Mouse (Mus musculus) thymus, postnatal 10 days (tissue): Measurements from ENCODE around the gene Gm9.
"Not testable (repeated sequence)": the region's sequence is repeated elsewhere in the genome, so short reads cannot be mapped to it uniquely, and the experiment has no call there.

Experiments used
- DNase-seq, 2 experiments: peaks; one replicate each; pipeline ENCODE4 v3.0.0; 2021; ENCODE audit warnings: low spot score in 2 of 2

Gene Gm9

GRCm38 (mm10) chrX:37210941-37211340, at the start of gene Gm9:
Gene Gm9, minus strand, starts transcription at chrX:37211041.
- no peak for DNase-seq

GRCm38 (mm10) chrX:37249619-37250018, 38.8 kb upstream of the Gm9 start, which contains the start of gene Rhox3a:
Gene Rhox3a, plus strand, starts transcription at chrX:37249919.
- not testable (repeated sequence) for DNase-seq

DNA sequence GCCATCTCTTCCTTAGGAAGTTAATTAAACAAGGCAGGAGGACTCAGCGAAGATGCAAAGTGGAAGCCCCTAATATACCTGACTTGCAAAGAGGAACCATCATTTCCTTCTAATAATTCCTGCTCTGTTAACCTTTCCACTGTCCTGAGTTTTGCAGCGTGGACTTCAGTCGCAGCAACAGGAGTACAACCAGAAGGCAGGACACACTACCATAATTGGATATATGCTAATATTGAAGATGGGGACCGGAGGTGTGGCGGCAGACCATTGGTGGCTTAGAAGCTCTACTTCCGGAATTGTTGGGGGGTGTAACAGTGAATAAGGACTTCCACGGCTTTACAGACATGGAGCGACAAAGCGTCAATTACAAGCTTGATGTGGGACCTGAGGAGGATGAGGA, 33.8 kb upstream of the Gm9 start, which contains the start of gene Rhox2a:
Gene Rhox2a, plus strand, starts transcription at position 301 of the 400 bp plus-strand sequence.
- not testable (repeated sequence) for DNase-seq

- not testable (repeated sequence) for DNase-seq
Measured at GRCm38 (mm10) chrX:37222158-37222557, 11.3 kb upstream of the Gm9 start, which contains the start of gene Rhox1. Gene Rhox1, minus strand, starts transcription at chrX:37222258.

DNA sequence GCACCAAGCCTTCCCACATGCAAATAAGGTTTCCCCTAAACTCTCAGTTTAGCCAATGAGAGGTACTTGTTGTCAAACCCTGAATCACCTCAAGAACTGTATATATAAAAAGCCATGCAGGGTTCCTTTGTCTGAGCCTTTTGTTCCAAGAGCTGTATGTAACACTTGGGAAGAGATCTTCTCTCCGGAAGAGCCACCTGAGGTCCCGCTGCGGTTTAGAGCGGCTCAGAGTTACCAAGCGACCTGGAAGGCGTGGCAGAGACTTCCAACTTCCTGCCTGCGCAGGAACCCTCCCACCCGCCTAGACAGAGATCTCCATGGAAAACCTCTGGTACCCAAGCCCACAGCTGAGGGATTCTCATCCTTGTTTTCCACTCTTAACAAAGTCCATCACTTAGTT, 12.2 kb downstream of the Gm9 start:
- no peak for DNase-seq

GRCm38 (mm10) chrX:37191744-37192379, 19.0 kb downstream of the Gm9 start:
- no peak for DNase-seq

- DNase-seq = peak; percentile 73 to 74
Measured at GRCm38 (mm10) chrX:37191105-37191743, 19.6 kb downstream of the Gm9 start, which contains the start of the genes Ndufa1 and Rnf113a1. Gene Ndufa1, minus strand, starts transcription at chrX:37191163. Gene Rnf113a1, plus strand, starts transcription at chrX:37191245.

DNA sequence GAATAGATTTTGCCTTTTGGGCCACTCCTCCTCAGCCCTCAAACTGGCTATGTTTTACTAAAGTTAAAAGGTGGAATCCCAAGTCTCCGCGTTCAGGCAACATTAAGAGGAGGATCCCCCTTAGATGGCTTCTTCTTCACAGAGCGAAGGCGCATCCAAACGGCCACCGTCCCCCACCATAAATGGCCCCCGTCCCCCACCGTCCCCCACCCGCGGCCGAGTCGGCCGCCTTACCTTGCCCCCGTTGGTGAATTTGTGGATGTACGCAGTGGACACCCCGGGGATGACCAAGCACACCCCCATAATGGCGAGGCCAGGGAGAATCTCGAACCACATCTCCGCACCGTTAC, 20.1 kb downstream of the Gm9 start:
- no peak for DNase-seq

DNA sequence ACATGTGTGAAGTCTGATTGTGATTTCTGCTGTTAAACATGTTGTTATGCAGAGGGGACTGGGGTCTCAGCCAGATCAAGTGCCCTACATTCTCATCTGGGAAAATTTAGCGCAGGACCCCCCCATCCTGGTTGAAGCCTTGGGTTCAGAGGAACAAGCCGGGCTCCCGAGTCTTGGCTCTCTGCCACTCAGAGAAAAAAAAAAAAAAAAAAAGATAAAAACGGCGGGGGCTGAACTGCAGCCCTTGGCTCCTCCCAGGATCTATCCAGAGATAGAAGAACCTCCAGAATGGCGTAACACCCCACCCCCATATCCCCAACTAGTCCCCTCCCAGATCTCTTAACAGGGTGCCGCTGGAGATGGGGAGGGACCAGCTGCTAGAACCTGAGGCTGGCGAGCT, 26.4 kb downstream of the Gm9 start:
- DNase-seq = not testable (repeated sequence)

GRCm38 (mm10) chrX:37168742-37169141, 42.1 kb downstream of the Gm9 start, which contains the start of gene Akap14:
Gene Akap14, minus strand, starts transcription at chrX:37168842.
- DNase-seq = no peak

DNA sequence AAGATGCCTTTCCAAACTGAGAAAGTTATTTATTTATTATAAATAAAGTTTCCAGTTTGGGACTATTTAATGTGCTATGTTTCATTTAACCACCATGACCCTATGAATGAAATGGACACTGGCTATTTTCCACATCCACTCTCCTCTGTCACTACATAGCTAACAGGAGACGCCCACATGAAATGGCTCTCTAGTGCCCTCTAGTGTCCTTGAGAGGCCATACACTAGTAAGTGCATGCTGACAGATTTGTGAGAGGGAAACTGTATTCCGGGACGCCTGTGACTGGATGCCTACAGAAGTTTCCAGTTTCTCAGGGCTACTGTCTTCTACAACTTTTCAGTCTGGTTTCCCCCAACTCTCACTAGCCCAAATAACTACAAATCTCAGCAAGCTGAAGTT, 43.8 kb downstream of the Gm9 start:
- peak in 1 of 2 experiments; percentile 14 for DNase-seq

DNA sequence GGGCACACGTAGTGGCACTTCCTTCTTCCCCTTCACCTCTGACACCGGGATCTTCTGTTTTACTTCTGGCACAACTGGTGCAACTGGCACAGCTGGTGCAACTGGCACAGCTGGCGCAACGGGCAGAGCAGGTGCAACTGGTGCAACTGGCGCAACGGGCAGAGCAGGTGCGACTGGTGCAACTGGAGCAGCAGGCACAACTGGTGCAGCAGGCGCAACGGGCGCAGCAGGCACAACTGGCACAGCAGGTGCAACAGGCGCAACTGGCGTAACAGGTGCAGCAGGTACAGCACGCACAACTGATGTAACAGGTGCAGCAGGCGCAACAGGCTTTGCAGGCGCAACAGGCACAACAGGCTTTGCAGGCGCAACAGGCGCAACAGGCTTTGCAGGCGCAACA, 47.7 kb downstream of the Gm9 start:
- DNase-seq = no peak

DNA sequence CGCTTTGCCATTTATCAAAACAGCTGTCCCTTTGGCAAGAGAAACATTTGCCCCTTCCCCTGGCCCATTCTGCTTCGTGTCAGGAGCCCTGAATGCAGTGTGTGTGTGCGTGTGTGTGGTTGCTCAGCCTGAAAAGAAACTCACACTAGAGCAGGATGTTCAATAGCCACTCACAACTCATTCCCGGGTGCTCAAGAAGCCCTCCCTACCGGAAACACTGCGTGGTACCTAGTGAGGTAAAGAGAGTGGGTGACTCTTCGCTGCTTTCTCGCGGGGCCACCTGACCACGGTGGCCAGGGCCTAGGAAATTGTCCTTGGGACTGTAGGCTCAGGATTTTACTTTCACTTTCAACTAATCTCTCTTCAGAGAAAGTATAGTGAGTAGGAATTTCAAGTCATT, 49.7 kb downstream of the Gm9 start:
- DNase-seq = no peak
